Mouse (Mus musculus): ENCODE measurements around the gene Lekr1. TPM values are rescaled to one million over a fixed set of nuclear protein-coding genes. Genes with fewer than 3 reads are reported as not detected.

Lekr1 gene
- total RNA-seq, 2 experiments from 2014 or later, result 6.6 to 8.0 TPM

- intact Hi-C loops (cut with DNase I), result no loop called here
- DNase-seq (ENCODE audit: low spot score in 2 of 2), result no peak
These were observed 11.4 kb upstream of the Lekr1 start for GRCm38 (mm10) chr3:65654541-65655206.

DNA sequence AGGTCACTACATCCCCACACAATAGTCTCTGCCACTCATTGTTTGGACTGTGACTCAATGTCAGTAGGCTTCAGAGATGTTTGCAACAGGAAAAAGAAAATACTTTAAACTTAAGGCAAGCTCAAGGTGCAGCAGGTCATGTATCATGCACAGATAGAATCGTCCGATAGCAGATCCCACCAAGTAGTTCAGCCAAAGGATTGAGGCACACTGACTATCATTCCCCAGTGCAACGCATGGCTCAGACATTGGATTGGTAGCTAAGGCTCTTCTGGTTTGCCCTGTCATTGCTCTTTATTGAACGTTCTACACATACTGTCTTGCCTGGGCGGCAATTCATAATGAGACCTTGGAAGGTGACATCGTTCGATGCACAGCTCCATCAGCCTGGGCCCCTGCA lies 9.6 kb upstream of the Lekr1 start:
- intact Hi-C loops (cut with DNase I), result no loop called here
- no peak for DNase-seq (ENCODE audit: low spot score in 2 of 2)

DNA sequence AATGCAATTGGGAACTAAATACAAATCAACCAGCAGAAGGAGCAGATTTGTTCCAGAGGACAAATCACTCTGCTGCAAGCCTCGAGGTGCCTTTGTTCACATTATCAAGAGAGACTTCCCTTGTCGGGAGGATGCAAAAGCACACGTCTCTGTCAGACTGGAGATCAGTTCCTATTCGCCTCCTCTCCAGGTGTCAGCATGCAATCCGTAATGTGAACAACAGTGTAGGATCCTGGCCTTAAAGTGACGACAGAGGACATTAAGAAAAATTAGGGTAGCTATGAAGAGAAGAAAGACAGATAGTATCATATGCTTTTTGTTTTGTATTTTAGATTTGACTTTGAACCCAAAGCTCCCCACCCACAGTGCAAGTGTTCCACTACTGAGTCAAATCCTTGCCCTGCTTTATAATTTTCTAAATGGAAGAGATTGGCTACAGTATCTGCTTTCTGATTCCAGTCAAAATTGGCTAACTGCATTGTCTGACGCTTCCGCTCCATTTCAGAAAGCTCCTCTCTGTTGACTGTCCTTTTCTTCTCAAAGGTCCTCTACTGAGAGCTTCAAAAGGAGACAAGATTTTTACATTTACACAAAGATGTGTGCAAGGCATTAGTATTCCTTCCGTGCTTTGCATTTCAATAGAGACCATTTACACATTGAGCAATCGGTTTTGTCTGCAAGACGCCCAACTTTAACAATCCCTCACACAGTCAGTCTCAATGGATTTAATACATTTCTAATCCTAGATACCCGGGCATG lies 8.9 kb upstream of the Lekr1 start:
- no peak for DNase-seq (ENCODE audit: low spot score in 2 of 2)
- intact Hi-C loops (cut with DNase I), result no loop called here

GRCm38 (mm10) chr3:65658081-65658612 lies 7.9 kb upstream of the Lekr1 start:
- DNase-seq (ENCODE audit: low spot score in 2 of 2), result no peak
- intact Hi-C loops (cut with DNase I), result no loop called here

DNA sequence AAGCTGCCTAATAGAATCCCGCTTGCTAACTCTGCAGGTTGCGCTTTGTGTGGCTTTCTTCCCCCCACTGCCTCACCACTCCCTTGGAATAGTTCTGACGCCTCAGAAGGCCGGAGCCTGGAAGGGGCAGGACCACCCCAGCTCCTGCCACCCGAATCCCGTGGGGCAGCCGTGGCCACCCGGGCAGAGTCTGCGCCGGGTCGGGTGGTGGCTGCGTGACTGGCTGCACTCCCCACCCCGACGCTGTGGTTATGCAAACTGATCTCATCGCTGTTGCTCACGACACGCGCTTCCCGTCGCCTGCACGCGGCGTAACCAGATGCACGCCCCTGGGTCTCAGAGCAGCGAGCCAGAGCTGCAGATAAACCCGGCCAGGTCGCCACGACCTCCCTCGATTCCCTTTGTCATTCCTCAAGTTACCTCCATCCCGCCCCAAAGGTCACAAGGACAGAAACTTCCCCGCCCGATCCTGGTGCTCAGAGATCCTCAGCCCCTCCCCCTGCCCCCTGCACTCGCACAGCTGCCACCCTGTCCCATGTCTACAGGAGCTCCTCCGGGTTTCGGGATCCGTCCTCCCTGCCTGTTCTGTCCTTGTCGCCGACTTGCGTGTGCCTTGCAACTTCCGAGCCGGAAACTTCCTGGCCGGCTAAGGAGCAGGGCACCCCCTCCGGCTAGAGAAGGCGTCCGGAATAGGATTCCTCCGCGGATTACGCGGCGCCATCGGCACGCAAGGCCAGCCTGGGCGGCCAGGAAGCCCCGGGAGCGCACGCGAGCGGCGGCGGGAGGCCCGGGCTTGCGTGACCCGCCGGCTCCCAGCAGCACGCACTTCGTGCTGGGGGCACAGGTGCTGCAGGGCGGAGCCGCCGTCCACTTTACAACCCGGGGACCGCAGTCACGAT lies 7.1 kb upstream of the Lekr1 start:
- DNase-seq (ENCODE audit: low spot score in 2 of 2), result peak; percentile 66 to 80
- intact Hi-C loops (cut with DNase I), result no loop called here

DNA sequence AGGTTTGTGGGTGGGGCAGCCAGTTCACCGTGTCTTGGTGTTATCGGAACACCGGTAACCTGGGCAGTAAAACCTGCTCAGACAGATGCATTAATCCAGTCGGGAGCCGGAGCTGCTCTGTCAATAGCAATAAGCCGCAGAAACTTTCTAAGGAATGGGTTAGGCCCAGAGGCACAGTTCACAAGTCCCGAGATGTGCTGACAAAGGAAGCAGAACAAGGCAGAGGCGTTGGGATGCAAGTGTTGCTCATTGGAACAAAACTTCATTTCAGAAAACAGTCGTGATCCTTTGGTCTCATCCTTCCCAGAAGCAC lies 6.5 kb upstream of the Lekr1 start:
- intact Hi-C loops (cut with DNase I), result no loop called here
- DNase-seq (ENCODE audit: low spot score in 2 of 2), result no peak

DNA sequence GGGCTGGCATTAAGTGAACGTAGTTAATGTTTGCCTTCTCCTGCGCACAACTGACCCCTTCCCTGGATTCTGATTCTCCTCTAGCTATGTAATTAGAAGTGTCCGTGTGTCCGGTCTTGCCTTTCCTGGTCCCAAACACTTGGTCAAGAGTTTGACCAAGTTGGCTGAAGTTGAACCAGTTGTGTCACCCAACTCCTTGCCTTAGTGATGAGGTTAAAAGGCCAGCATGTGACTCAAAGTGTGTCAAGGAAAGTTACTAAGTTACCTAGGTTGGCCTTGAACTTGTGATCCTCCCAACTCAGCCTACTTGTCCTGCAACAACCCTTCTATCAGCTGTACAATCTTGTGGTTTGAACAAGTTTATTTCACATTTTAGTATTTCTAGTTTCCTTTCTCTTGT lies 5.7 kb upstream of the Lekr1 start:
- intact Hi-C loops (cut with DNase I), result loop anchor here (10.0 kb wide), 3 partner anchors 106 to 274 kb away; partner anchors contain the start of gene Ssr3
- DNase-seq (ENCODE audit: low spot score in 2 of 2), result no peak

DNA sequence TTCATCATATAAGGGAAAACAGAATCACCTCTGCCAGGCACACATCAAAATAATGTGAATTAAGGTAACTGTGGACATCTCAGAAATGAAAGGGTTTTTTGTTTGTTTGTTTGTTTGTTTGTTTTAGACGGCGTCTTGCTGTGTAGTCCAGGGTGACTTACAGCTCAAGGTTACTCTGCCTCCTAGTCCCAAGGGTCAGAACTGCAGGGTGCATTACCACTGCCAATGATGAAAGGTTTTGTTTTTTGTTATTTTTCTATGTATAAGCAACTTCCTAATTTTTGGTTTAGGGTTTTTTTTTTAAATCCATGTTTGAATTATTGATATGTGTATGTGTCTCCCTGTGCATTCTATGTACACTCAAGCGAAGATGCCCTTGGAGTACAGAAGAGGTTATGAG lies 4.3 kb upstream of the Lekr1 start:
- DNase-seq (ENCODE audit: low spot score in 2 of 2), result no peak

DNA sequence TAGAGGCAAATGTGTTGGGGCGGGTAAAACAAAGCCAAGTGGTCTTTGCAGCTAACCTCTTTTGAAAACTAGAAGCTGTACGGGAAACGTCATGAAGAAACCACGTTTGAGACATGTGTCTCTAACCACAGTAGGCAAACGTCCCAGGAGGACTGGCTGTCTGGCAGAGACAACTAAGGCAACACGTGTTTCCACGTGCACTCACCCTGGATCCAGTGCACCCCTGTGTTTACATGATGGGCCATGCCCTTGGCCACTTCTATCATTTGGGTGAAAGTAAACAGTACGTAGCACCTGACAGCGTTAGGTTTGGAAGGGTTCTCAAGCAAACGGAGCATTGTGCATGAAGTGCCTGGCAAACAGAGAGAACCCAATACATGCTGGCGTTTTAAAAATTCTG lies 2.9 kb upstream of the Lekr1 start:
- DNase-seq (ENCODE audit: low spot score in 2 of 2), result no peak
- intact Hi-C loops (cut with DNase I), result loop anchor here (1.0 to 10.0 kb wide), 4 partner anchors 108 to 272 kb away; partner anchors contain the start of gene Ssr3

More for the DNA sequence above, 4.3 kb upstream of the Lekr1 start:
- intact Hi-C loops (cut with DNase I), result loop anchor here (10.0 kb wide), 3 partner anchors 107 to 273 kb away; partner anchors contain the start of gene Ssr3

GRCm38 (mm10) chr3:65670216-65670615 lies 4.2 kb downstream of the Lekr1 start:
- intact Hi-C loops (cut with DNase I), result no loop called here
- no peak for DNase-seq (ENCODE audit: low spot score in 2 of 2)

DNA sequence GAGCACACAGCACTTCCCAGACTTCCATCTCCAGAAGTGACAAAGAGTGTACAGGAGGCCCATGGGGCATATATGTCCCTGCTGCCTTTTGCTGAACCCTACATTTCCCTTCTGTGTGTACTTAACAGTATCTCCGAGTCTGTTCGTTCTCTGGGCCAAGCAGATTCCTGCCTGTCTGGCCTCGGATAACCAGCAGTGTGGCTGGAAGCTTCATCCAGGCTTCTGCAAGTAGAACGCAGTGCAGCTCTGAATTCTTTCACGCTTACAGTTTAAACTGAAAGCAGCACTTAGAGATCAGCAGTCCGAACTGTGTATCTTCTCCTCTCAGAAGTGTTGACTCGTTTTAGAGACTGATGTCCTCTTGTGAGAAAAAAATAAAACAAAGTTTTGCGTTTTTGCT lies 7.7 kb downstream of the Lekr1 start:
- intact Hi-C loops (cut with DNase I), result no loop called here
- DNase-seq (ENCODE audit: low spot score in 2 of 2), result no peak

DNA sequence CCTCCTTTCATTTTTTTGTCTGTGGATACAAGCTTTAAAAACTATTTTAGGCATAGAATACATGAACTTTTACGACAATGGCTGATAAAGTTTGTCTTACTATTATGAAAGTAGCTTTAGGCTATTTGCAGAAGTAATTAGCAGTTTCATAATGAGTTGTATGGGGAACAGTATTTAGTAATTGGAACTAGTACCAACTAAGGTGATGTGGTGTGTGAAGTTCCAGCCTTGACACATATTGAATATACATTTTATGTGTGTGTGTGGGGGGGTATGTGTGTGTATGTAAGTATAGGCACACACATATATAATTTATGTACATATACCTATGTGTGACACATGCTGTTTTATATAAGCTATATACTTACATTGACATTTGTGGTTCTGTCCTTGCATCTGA lies 14.6 kb downstream of the Lekr1 start:
- no peak for DNase-seq (ENCODE audit: low spot score in 2 of 2)
- intact Hi-C loops (cut with DNase I), result no loop called here

GRCm38 (mm10) chr3:65689705-65690104 lies 23.7 kb downstream of the Lekr1 start:
- intact Hi-C loops (cut with DNase I), result no loop called here
- DNase-seq (ENCODE audit: low spot score in 2 of 2), result no peak

DNA sequence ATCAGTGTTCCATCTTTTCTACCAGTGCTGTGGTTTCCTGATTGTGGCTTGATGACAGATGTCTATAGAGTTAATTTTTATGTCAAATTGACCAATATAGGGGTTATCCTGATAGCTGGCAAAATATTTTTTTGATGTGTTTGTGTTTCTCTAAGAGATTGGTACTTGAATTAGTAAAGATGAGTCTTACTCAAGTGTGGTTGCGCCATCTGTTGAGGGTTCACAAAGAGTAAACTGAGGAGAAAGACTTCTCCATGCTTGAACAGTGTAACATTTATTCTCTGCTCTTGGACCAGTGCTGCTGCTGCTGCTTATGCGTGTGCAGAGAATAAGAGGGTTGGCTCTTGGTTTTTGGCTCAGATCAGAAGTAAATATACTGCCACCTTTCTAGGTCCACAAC lies 24.8 kb downstream of the Lekr1 start:
- intact Hi-C loops (cut with DNase I), result no loop called here
- no peak for DNase-seq (ENCODE audit: low spot score in 2 of 2)

DNA sequence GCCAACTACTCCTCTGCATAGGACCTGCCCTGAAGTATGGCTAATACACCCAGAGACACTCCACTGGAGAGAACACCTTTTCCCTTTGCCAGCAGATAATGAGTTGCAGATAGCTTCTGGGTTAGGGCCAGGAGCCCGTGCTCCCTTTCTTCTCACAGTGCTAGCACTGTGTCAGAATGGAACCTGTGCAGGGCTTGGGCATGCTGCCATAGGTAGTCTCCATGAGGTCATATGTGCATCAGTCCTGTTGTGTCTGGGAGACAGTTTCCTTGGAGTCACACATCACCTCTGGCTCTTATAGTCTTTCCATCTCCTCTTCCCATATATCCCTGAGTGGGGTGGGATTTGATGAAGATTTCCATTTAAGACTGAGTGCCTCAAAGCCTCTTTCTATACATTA lies 33.7 kb downstream of the Lekr1 start:
- intact Hi-C loops (cut with DNase I), result no loop called here
- DNase-seq (ENCODE audit: low spot score in 2 of 2), result no peak

DNA sequence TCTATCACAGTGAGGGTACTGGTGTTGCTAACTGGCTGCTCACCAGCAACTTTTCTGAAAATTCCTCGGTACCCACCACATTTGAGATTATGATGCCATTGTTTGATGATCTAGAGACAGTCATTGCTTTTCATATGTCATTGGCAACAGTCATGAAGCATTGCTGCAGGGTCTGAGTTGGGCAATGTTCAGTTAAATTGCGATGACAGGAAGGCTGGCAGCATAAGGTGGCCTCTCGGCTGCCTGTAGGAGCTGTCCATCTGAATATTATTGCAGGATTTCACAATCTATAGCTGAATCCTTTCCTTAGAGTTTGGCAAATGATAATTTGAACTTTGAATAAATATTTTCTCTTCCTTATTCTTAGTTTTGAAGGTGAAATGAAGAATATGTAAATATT lies 48.3 kb downstream of the Lekr1 start:
- intact Hi-C loops (cut with DNase I), result no loop called here
- no peak for DNase-seq (ENCODE audit: low spot score in 2 of 2)

- DNase-seq (ENCODE audit: low spot score in 2 of 2), result no peak
- intact Hi-C loops (cut with DNase I), result no loop called here
These were observed 51.4 kb downstream of the Lekr1 start for GRCm38 (mm10) chr3:65717406-65717805.

DNA sequence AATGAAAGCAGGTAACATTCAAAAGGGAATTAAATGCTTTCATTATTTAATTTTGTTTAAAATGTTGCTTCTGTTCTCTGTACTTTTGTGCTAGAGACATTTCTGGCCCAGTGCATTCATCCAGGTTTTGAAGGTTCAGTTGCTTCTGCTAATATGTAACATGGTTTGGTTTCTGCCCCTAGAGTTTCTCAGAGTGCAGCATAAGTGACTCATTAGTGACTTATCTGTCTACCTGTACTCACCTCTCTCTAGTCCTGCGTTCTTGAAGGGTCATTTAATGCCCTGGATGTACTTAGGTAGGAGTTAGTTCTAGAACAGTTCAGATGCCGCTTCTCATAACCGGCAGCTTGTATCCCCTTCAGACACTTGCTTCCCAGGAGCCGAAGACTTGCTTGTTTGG lies 56.9 kb downstream of the Lekr1 start:
- intact Hi-C loops (cut with DNase I), result no loop called here
- DNase-seq (ENCODE audit: low spot score in 2 of 2), result no peak

GRCm38 (mm10) chr3:65723664-65724063 lies 57.6 kb downstream of the Lekr1 start:
- intact Hi-C loops (cut with DNase I), result no loop called here

GRCm38 (mm10) chr3:65737816-65738215 lies 71.8 kb downstream of the Lekr1 start:
- intact Hi-C loops (cut with DNase I), result no loop called here
- no peak for DNase-seq (ENCODE audit: low spot score in 2 of 2)

More at GRCm38 (mm10) chr3:65723664-65724063, 57.6 kb downstream of the Lekr1 start:
- DNase-seq (ENCODE audit: low spot score in 2 of 2), result no peak
